8 mouse cellular contexts compared by ENCODE assay signal in the genomic region with DNA sequence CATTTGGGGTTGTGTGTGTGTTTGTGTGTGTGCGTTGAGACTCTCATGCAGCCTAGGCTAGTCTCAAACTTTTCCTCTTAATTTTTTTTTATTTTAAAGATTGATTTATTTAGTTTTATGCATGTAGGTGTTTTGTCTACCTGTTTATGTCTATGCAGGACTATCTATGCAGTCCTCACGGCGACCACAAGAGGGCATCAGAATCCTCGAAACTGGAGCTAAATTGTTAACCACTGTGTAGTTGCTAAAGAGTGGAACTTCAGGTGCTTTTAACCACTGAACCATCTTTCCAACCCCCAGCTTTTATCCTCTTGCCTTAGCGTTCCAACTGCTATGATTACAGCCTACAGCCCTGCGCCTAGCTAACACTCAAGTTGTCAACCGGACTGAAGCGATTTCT. TPM values are rescaled to one million over a fixed set of nuclear protein-coding genes. Genes with fewer than 3 reads are reported as not detected.
DNase-seq lines count a peak whose midpoint lies in the region; ATAC-seq and TF ChIP-seq lines count a peak whose summit lies in the region.

No protein-coding gene starts in this region.

- no peak overlapping the region for H3K27ac ChIP-seq in liver, adult 2 months (replicated peaks; ENCODE audit: insufficient read depth, low read depth, low read length)
- H3K27ac ChIP-seq in liver, embryonic 12.5 days = no peak overlapping the region

- H3K9ac ChIP-seq in liver, adult 2 months (ENCODE audit: low read depth, low read length) = no peak overlapping the region
- no peak overlapping the region for H3K9ac ChIP-seq in liver, embryonic 12.5 days

- H3K36me3 ChIP-seq in liver, adult 2 months (ENCODE audit: control insufficient read depth, insufficient read depth, low read length) = no peaks in the 10 kb centered on the region
- no peaks in the 10 kb centered on the region for H3K36me3 ChIP-seq in liver, embryonic 12.5 days

- H3K4me2 ChIP-seq in liver, embryonic 12.5 days = no peak overlapping the region

- no peak for TF ChIP-seq POLR2A in liver, adult 2 months (IDR thresholded peaks at IDR 0.05; ENCODE audit: extremely low read depth, insufficient read depth, low read length)
- no peak for TF ChIP-seq POLR2A in lung, adult 2 months (IDR thresholded peaks at IDR 0.05; ENCODE audit: borderline replicate concordance, extremely low read depth, low read depth, low read length)

- ATAC-seq in liver, embryonic 12.5 days = no peak
- no peak for ATAC-seq in erythroblast, adult 5-6 weeks (replicated peaks; ENCODE audit: low FRiP score, poor library complexity, severe bottlenecking)

- H3K27me3 ChIP-seq in liver, adult 2 months (ENCODE audit: control insufficient read depth, insufficient read depth, low read length) = no peaks in the 10 kb centered on the region
- H3K27me3 ChIP-seq in liver, embryonic 12.5 days (replicated peaks) = no peaks in the 10 kb centered on the region

- TF ChIP-seq CTCF in liver, adult 2 months (IDR thresholded peaks at IDR 0.05; ENCODE audit: low read depth, low read length) = peak; percentile 43
- TF ChIP-seq CTCF in lung, adult 2 months (IDR thresholded peaks at IDR 0.05; ENCODE audit: insufficient read depth, low read length) = peak; percentile 50; the same call in 1 of the 2 replicates

- WGBS in liver, adult 2 months = 49% methylated on average over 8 of the region's 8 CpGs
- 42% methylated on average over 8 of the region's 8 CpGs for WGBS in liver, embryonic 12.5 days (ENCODE audit: insufficient replicate concordance)
- 46% methylated on average over 8 of the region's 8 CpGs for whole genome bisulfite sequencing in lung, adult 2 months

- no peaks in the 10 kb centered on the region for H3K4me1 ChIP-seq in liver, adult 2 months (ENCODE audit: control insufficient read depth, insufficient read depth, low read length)
- H3K4me1 ChIP-seq in liver, embryonic 12.5 days = no peaks in the 10 kb centered on the region
- no peaks in the 10 kb centered on the region for H3K4me1 ChIP-seq in lung, adult 2 months (ENCODE audit: control insufficient read depth, insufficient read depth, low read length)

- no peak overlapping the region for H3K4me3 ChIP-seq in liver, adult 2 months (ENCODE audit: insufficient read depth, low read depth, low read length)
- no peak overlapping the region for H3K4me3 ChIP-seq in liver, embryonic 12.5 days
- H3K4me3 ChIP-seq in lung, adult 2 months (replicated peaks; ENCODE audit: extremely low read depth, low read depth, low read length) = no peak overlapping the region

- no peaks in the 10 kb centered on the region for H3K79me2 ChIP-seq in liver, adult 2 months (ENCODE audit: control insufficient read depth, insufficient read depth, low read length)

- DNase-seq in liver, adult 2 months (ENCODE audit: extremely low read depth, low read depth, low spot score) = peak; percentile 41
- DNase-seq in cerebellum, adult 9-10 months = peak; percentile 29
- peak; percentile 5 to 53 for DNase-seq in frontal cortex, postnatal 10 days (ENCODE audit: low spot score in 2 of 2)
- DNase-seq in kidney, postnatal 36 days = peak; percentile 65 to 88
- DNase-seq in lung, adult 2 months = peak; percentile 69
- DNase-seq in right cerebral cortex, adult 2 months (ENCODE audit: low spot score in 2 of 2) = peak; percentile 79 to 91

- H3K9me3 ChIP-seq in liver, embryonic 12.5 days (replicated peaks) = 0 out of 2 replicates have a peak, but pooled peaks cover 3% of the 10 kb centered on the region

RNA-seq across cellular contexts. Expression of gene Trim60, which starts 4.1 kb away (rescaled TPM):
- total RNA-seq in liver, adult 2 months (2014; rRNA removed) = not detected in 2 replicates
- not detected in 2 replicates for polyA plus RNA-seq in liver, adult 2 months (2012; rRNA removed)
- polyA plus RNA-seq in liver, embryonic 12.5 days (2016; fragmentation: Nextera tagmentation; extraction: Ambion mirVana) = not detected in 2 replicates
- not detected in 2 replicates for polyA plus RNA-seq in lung, adult 2 months (2012; rRNA removed)
- total RNA-seq in erythroblast, adult 5-6 weeks (2015; ENCODE audit: low replicate concordance) = not detected in 2 replicates
- not detected in 2 replicates for total RNA-seq in erythroblast, adult 5-6 weeks (2017; ENCODE audit: low replicate concordance)

RNA-seq across cellular contexts. Expression of gene Trim61, which starts 4.2 kb away (rescaled TPM):
- total RNA-seq in liver, adult 2 months (2014; rRNA removed) = not detected in 2 replicates
- polyA plus RNA-seq in liver, adult 2 months (2012; rRNA removed) = not detected in 2 replicates
- not detected in 2 replicates for polyA plus RNA-seq in liver, embryonic 12.5 days (2016; fragmentation: Nextera tagmentation; extraction: Ambion mirVana)
- polyA plus RNA-seq in lung, adult 2 months (2012; rRNA removed) = not detected in 2 replicates
- not detected in 2 replicates for total RNA-seq in erythroblast, adult 5-6 weeks (2015; ENCODE audit: low replicate concordance)
- not detected in 2 replicates for total RNA-seq in erythroblast, adult 5-6 weeks (2017; ENCODE audit: low replicate concordance)

RNA-seq across cellular contexts. Expression of gene Apela, which starts 14.7 kb away (rescaled TPM):
- total RNA-seq in liver, adult 2 months (2014; rRNA removed) = not detected in 2 replicates
- not detected in 2 replicates for polyA plus RNA-seq in liver, adult 2 months (2012; rRNA removed)
- polyA plus RNA-seq in liver, embryonic 12.5 days (2016; fragmentation: Nextera tagmentation; extraction: Ambion mirVana) = 0.74 and 0.88 TPM in 2 replicates
- not detected in 2 replicates for polyA plus RNA-seq in lung, adult 2 months (2012; rRNA removed)
- not detected in 2 replicates for total RNA-seq in erythroblast, adult 5-6 weeks (2015; ENCODE audit: low replicate concordance)
- not detected in 2 replicates for total RNA-seq in erythroblast, adult 5-6 weeks (2017; ENCODE audit: low replicate concordance)

RNA-seq across cellular contexts. Expression of gene Trim75, which starts 34.9 kb away (rescaled TPM):
- not detected in 2 replicates for total RNA-seq in liver, adult 2 months (2014; rRNA removed)
- polyA plus RNA-seq in liver, adult 2 months (2012; rRNA removed) = not detected in 2 replicates
- polyA plus RNA-seq in liver, embryonic 12.5 days (2016; fragmentation: Nextera tagmentation; extraction: Ambion mirVana) = not detected in 2 replicates
- polyA plus RNA-seq in lung, adult 2 months (2012; rRNA removed) = not detected in 2 replicates
- not detected in 2 replicates for total RNA-seq in erythroblast, adult 5-6 weeks (2015; ENCODE audit: low replicate concordance)
- total RNA-seq in erythroblast, adult 5-6 weeks (2017; ENCODE audit: low replicate concordance) = not detected in 2 replicates

RNA-seq across cellular contexts. Expression of gene Gm10663, which starts 52.3 kb away (rescaled TPM):
- not detected in 2 replicates for total RNA-seq in liver, adult 2 months (2014; rRNA removed)
- not detected in 2 replicates for polyA plus RNA-seq in liver, adult 2 months (2012; rRNA removed)
- polyA plus RNA-seq in liver, embryonic 12.5 days (2016; fragmentation: Nextera tagmentation; extraction: Ambion mirVana) = not detected in 2 replicates
- polyA plus RNA-seq in lung, adult 2 months (2012; rRNA removed) = not detected in 2 replicates
- not detected in 2 replicates for total RNA-seq in erythroblast, adult 5-6 weeks (2015; ENCODE audit: low replicate concordance)
- total RNA-seq in erythroblast, adult 5-6 weeks (2017; ENCODE audit: low replicate concordance) = not detected in 2 replicates

Comparison
In these comparisons a context has a peak if more than half of its experiments do, and no peak if none do; other contexts are left out.
1. DNase-seq: peak in every context shown above with its lines; median percentile 85 in right cerebral cortex, adult 2 months; 76 in kidney, postnatal 36 days; 69 in lung, adult 2 months; 41 in liver, adult 2 months; 29 in cerebellum, adult 9-10 months; 29 in frontal cortex, postnatal 10 days.